Mouse (Mus musculus) activated CD4-positive, CD25-positive, alpha-beta regulatory T cell, adult 4 months (primary cell): ENCODE measurements around the gene Gtf2h3. TPM values are rescaled to one million over a fixed set of nuclear protein-coding genes. Genes with fewer than 3 reads are reported as not detected.

Source experiments
- ATAC-seq: one replicate; pipeline ENCODE4 v1.8.0; 2017
- polyA plus RNA-seq, 2 experiments: library from polyadenylated mRNA; unstranded; fragments of 100-300 nt; shearing (Covaris generic); gene quantifications; one replicate each; pipeline ENCODE4 v1.2.1; 2017

Gtf2h3 gene
- polyA plus RNA-seq, 2 experiments from 2014 or later, result 52.7 to 61.3 TPM

GRCm38 (mm10) chr5:124637836-124638235, 58.9 kb downstream of the Gtf2h3 start:
- no peak for ATAC-seq

Other genes starting within 250 kb of the Gtf2h3 start
- 10 to 100 TPM; 18.4 to 20.1 TPM for gene Cdk2ap1, start 216.1 kb upstream of the Gtf2h3 start, polyA plus RNA-seq
- 100 to 1,000 TPM; 135 to 152 TPM for gene Sbno1, start 153.1 kb upstream of the Gtf2h3 start, polyA plus RNA-seq
- 10 to 100 TPM; 23.4 to 26.8 TPM for gene Kmt5a, start 139.2 kb upstream of the Gtf2h3 start, polyA plus RNA-seq
- 10 to 100 TPM; 69.3 to 73.3 TPM for gene Rilpl2, start 100.8 kb upstream of the Gtf2h3 start, polyA plus RNA-seq
- gene Snrnp35, start 96.0 kb upstream of the Gtf2h3 start, polyA plus RNA-seq, result 10 to 100 TPM in 1 of 2 experiments, 1 to 10 TPM in 1; 5.0 to 12.3 TPM
- gene Rilpl1, start 47.7 kb upstream of the Gtf2h3 start, polyA plus RNA-seq, result under 1 TPM; 0.69 to 0.86 TPM
- gene Tmed2, start 38.4 kb upstream of the Gtf2h3 start, polyA plus RNA-seq, result 10 to 100 TPM; 67.0 to 80.4 TPM
- 10 to 100 TPM; 16.3 to 16.6 TPM for gene Ddx55, start 26.3 kb upstream of the Gtf2h3 start, polyA plus RNA-seq
- gene Eif2b1, start within 50 bp of the Gtf2h3 start, polyA plus RNA-seq, result 10 to 100 TPM; 49.2 to 55.6 TPM
- gene Atp6v0a2, start 49.4 kb downstream of the Gtf2h3 start, polyA plus RNA-seq, result 10 to 100 TPM; 25.5 to 32.0 TPM
- not detected for gene Dnah10, start 145.9 kb downstream of the Gtf2h3 start, polyA plus RNA-seq